Mouse (Mus musculus): ENCODE data around the gene Ndufa9. TPM values are rescaled to one million over a fixed set of nuclear protein-coding genes. Genes with fewer than 3 reads are reported as not detected.

The Ndufa9 gene
- total RNA-seq, 2 experiments from 2014 or later, result 176 to 196 TPM

GRCm38 (mm10) chr6:126772326-126772725, 76.6 kb downstream of the Ndufa9 start:
- DNase-seq (ENCODE audit: low spot score in 2 of 2), result no peak

Other genes with a start within 250 kb of the Ndufa9 start
- 1 to 10 TPM; 2.8 to 3.5 TPM for gene Kcna1, start 202.8 kb downstream of the Ndufa9 start, total RNA-seq (2021)
- 1 to 10 TPM; 7.3 to 7.6 TPM for gene Kcna6, start 108.5 kb downstream of the Ndufa9 start, total RNA-seq (2021)
- gene Akap3, start 4.0 kb upstream of the Ndufa9 start, total RNA-seq (2021), result not detected
- not detected for gene Dyrk4, start 72.7 kb upstream of the Ndufa9 start, total RNA-seq (2021)
- 10 to 100 TPM; 18.5 to 19.7 TPM for gene Rad51ap1, start 90.5 kb upstream of the Ndufa9 start, total RNA-seq (2021)
- gene D6Wsu163e, start 90.8 kb upstream of the Ndufa9 start, total RNA-seq (2021), result 10 to 100 TPM; 20.6 to 23.3 TPM
- under 1 TPM; 0.11 to 0.68 TPM for gene Fgf6, start 166.4 kb upstream of the Ndufa9 start, total RNA-seq (2021)
- gene Fgf23, start 223.8 kb upstream of the Ndufa9 start, total RNA-seq (2021), result not detected